Mouse (Mus musculus): ENCODE measurements at regions not wholly inside any gene's neighbourhood (a gene's known extent, or its start where the extent isn't known, plus 50 kb on each side); places are given as distances from the start of the nearest gene placed in this dataset.

GRCm38 (mm10) chr1:142838663-142839062 is 801.8 kb upstream of the B3galt2 start:
- DNase-seq, result no peak

GRCm38 (mm10) chr1:142867024-142867700 is 773.3 kb upstream of the B3galt2 start:
- no peak for DNase-seq

- DNase-seq, result no peak
These were observed 748.6 kb upstream of the B3galt2 start for GRCm38 (mm10) chr1:142891842-142892241.

- no peak for DNase-seq
These were observed 747.3 kb upstream of the B3galt2 start for GRCm38 (mm10) chr1:142893156-142893555.

- no peak for DNase-seq
These were observed 746.3 kb upstream of the B3galt2 start for GRCm38 (mm10) chr1:142894145-142894544.

- DNase-seq, result no peak
These were observed 745.4 kb upstream of the B3galt2 start for GRCm38 (mm10) chr1:142895081-142895480.

- no peak for DNase-seq
These were observed 730.6 kb upstream of the B3galt2 start for GRCm38 (mm10) chr1:142909907-142910306.

GRCm38 (mm10) chr1:142956686-142957085 is 683.8 kb upstream of the B3galt2 start:
- no peak for DNase-seq

- DNase-seq, result no peak
These were observed 669.0 kb upstream of the B3galt2 start for GRCm38 (mm10) chr1:142971475-142971874.

GRCm38 (mm10) chr1:142973387-142973786 is 667.1 kb upstream of the B3galt2 start:
- no peak for DNase-seq

- no peak for DNase-seq
These were observed 657.5 kb upstream of the B3galt2 start for GRCm38 (mm10) chr1:142982994-142983393.

- DNase-seq, result no peak
These were observed 656.8 kb upstream of the B3galt2 start for GRCm38 (mm10) chr1:142983641-142984040.

- DNase-seq, result peak; percentile 49
These were observed 654.9 kb upstream of the B3galt2 start for GRCm38 (mm10) chr1:142985516-142985915.

- no peak for DNase-seq
These were observed 640.2 kb upstream of the B3galt2 start for GRCm38 (mm10) chr1:143000216-143000615.

GRCm38 (mm10) chr1:143001112-143001511 is 639.4 kb upstream of the B3galt2 start:
- DNase-seq, result no peak

GRCm38 (mm10) chr1:143006045-143006444 is 634.4 kb upstream of the B3galt2 start:
- DNase-seq, result no peak

GRCm38 (mm10) chr1:143019982-143020381 is 620.5 kb upstream of the B3galt2 start:
- no peak for DNase-seq

GRCm38 (mm10) chr1:143053161-143053560 is 587.3 kb upstream of the B3galt2 start:
- DNase-seq, result no peak

GRCm38 (mm10) chr1:143053599-143053998 is 586.9 kb upstream of the B3galt2 start:
- DNase-seq, result peak; percentile 5

- DNase-seq, result no peak
These were observed 585.9 kb upstream of the B3galt2 start for GRCm38 (mm10) chr1:143054451-143055024.

- DNase-seq, result no peak
These were observed 579.5 kb upstream of the B3galt2 start for GRCm38 (mm10) chr1:143060698-143061576.

GRCm38 (mm10) chr1:143065493-143065892 is 575.0 kb upstream of the B3galt2 start:
- DNase-seq, result no peak

- DNase-seq, result no peak
These were observed 568.6 kb upstream of the B3galt2 start for GRCm38 (mm10) chr1:143071781-143072382.

Data from right cerebral cortex, postnatal 14 days (tissue).